Mouse (Mus musculus) Muller cell, postnatal 12 days (primary cell): ENCODE data around the gene 4931423N10Rik.
A peak's percentile ranks its signal among the peaks of the same experiment; 100 is the strongest.
"Not testable (repeated sequence)": the region's sequence is repeated elsewhere in the genome, so short reads cannot be mapped to it uniquely, and the experiment has no call there.

ENCODE experiments used
- DNase-seq: peaks from one replicate; pipeline ENCODE4 v3.0.0-alpha.2; 2015; ENCODE audit errors: inconsistent ontology term

The 4931423N10Rik gene

DNA sequence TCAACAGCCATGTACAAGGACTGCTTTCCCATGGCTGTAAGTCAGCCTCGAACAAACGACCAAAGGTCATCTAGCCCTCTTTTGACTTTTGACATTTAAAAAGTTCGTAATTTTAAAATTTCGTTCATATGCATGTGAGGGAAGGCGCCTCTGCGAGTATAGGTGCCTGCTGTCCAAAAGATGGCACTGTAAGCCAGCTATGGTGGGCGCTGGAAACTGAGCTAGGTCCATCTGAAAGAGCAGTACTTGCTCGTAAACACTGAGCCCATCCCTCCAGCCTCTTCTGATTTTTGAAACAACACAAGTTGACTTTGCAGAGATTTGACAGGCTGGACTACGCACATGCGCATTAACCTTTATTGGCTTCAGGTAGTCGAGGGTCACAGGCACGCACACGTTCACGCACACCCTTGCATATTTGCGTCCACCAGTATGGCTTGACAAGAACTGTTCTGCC is at the start of gene 4931423N10Rik:
Gene 4931423N10Rik, plus strand, starts transcription at position 407 of the 457 bp plus-strand sequence.
- no peak for DNase-seq

DNA sequence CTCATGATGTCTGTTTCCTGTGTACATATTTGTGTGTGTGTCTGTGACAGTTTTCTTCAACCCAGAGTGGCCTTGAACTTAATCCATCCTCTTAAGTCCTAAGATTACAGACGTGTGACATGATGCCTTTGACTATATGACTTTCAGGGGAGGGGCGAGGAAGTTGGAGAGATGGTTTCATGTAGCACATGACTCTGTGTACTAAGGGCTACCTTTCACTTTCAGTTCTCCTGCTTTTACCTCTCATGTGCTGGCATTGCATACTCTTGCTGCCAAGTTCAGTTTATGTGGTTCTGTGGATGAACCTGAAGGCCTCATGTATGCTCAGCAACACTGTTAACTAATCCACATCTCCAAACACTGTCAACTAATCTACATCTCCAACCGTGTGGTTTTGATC is 35.0 kb upstream of the 4931423N10Rik start:
- no peak for DNase-seq

DNA sequence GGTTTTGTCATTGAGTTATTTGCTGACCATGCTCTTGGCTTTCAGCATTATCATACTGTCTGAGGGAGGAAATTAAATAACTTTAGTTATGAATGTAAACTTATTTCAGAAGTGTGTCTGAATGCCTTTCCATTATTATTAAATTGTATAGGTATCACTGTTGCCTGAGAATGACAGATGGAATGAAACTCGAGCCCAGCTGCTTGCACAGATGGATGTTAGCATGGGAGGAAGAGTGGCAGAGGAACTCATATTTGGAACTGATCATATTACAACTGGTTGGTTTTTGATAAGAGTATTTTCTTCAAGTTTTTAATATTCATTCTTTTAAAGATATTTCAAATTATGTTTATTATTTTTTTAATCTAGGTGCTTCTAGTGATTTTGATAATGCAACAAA is 12.9 kb upstream of the 4931423N10Rik start:
- DNase-seq: no peak

DNA sequence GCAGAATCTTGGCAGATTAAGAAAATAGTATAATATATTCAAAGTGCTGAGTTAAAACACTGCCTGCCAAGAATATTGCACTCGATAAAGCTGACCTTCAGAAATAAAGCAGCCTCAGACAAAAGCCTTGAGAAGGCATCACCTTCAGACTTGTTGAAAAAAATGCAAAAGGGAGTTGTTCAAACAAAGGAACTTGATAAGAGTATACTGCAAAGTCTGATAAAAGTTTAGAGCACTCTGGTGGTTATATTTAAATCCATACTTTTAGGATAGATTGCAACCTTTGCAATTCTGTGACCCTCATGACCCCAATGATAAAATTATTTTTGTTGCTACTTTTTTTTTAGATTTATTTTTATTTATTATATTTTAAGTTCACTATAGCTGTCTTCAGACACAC is 6.2 kb upstream of the 4931423N10Rik start:
- DNase-seq: no peak

DNA sequence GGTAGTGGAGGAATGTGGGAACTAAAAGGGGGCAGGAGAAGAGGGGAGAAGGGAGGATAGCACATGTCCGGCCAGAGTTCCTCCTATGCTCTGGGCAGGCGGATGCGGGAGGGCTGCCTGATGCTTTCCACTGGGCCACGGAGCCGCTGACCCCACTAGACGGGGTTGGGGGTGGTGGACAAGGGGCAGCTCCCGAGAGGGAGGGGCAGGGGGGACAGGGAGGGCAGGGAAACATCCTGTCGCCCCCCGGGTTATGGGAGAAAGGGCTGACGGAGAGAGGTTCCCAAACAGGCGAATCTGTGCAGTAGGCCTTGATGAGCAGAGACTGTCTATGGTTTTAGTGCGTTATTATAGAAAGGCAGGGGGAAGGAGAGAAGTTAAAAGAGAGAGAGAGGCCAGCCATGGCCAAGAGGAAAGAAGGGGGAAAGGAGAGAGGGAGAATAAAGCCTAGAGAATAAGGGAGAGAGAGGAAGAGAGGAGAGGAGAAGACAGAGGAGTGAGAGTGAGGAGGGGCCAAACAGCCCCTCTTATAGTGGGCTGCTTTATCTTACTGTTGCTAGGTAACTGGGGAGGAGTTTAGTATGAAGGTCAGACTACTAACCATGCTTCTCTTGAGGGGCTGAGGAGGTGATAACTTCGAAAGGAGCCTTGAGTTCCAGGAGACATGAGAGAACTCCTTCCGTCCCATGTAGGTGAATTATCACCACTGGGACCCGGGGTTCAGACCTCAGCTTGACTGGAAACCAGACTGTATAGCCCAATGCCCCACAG is 4.2 kb upstream of the 4931423N10Rik start:
- no peak for DNase-seq

DNA sequence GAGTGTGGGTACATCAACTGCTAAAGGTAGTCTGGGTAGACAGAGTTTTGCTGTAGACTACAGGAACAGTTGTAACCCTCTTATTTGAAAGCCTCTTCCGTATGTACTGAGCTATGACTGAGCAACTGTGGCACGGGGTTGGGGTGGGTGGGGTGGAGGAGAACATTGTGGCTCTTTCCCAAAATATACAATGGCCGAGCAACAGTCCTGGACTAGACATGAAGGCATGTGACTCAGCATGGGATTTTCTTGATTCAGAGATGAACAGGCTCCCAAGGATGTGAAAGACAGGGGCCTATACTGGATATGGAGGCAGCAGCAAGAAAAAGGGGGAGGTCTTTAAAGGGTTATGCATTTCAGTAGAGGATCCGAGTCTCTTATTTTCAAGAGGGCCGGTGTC is 6.4 kb downstream of the 4931423N10Rik start:
- no peak for DNase-seq

DNA sequence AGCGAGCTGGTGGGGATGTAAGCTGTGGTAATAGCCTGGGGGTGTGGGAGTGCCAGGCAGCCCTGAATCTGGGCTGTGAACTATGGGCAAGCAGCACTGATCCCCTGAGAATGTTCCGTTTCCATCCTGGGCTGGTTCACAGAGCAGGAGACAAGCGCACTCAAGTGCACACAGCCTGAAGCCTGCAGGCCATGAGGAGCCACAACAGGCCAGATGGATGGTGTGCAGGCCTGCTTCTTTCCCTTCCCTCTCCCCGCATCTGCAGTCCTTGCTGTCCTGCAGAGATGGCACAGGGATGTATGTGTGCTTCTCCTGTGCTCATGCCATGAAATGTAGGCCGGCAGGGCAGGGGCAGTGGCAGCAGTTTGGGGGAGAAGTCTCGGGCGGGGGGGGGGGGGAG is 17.9 kb downstream of the 4931423N10Rik start:
- no peak for DNase-seq

DNA sequence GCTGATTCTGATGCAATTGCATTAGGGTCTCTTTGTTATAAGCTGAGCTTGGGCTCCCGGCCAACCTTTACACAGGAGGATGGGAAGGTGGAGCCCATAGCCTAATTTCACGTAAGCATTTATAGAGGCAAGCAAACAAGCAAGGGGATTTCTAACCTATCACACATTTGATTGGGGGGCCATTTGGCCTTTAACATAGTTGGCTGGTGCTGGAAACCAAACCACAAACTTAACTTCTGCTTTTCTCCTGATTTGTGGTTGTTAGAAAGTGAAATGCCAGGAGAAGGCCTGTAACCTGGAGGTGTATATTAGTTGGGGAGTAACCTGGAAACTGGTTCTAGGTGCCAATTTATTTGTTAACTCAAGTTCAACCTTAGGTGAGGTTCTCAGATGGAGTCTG is 21.2 kb downstream of the 4931423N10Rik start:
- no peak for DNase-seq

DNA sequence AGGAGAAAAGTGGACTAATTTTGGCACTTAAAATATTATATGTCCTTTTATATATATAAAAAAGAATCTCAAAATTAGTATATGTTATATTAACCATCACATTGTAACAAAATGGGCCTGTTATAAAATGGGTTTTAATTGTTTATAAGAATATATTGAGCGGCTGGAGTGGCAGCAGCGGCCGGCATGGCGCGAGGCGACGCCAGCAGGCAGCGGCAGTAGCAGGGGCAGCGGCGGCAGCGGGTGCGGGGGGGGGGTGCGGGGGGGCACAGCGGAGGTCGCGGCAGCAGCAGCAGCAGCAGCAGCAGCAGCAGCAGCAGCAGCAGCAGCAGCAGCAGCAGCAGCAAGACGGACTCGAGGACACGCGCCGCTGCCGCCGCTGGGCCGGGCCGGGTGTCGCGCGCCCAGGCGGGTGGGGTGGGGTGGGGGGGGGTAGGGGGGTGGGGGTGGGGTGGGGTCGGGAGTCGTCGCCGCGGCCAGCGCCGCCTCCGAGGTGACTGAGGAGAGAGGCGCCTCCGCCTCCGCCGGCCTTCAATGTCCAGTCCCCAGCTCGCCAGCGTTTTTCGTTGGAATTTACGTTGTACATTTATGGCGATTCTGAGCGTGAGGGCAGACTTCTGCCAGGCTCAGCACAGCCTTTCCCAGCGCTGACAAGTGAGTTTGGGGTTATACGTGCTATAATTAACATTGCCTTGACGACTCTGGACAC is 26.9 kb downstream of the 4931423N10Rik start:
- DNase-seq: peak; percentile 34

DNA sequence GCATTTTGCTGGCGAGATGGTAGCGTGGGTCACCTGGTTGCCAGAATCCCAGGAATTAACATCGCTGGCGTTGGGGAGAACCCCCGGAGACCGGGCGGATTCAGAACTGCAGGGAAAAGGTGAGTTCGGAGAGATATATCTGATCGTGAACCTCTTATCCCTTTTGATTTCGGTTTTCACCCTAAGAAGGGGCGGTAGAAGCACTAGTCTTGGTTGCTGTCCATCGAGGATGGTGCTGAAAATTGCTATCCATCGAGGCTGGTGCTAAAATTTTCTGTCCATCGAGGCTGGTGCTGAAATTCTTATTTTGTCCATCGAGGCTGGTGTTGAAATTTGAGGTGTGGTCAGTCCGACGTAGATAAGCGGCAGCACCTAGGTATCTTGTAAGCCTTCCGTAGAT is 83.7 kb downstream of the 4931423N10Rik start:
- not testable (repeated sequence) for DNase-seq

DNA sequence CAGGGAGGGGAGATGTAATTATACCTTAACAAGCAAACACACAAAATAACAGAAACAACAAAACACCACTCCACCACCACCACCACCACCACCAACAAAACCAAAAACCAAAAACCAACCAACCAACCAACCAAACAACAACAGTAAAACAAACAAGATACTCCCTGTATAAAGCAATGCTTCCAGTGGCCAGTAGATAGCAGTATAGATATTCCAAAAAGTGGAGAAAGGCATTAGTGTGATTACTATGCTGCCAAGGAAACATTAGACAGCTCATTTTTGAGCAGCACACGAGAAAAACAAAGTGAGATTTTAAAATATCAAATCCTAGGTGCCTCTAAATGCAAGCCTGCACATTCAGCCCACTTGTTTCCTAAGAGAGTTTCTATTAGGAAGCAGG is 107.6 kb downstream of the 4931423N10Rik start:
- no peak for DNase-seq
